Mouse (Mus musculus) CH12.LX (cell line): Measurements from ENCODE around the gene Nop2. TPM values are rescaled to one million over a fixed set of nuclear protein-coding genes. Genes with fewer than 3 reads are reported as not detected.

Source experiments
- DNase-seq: peaks from one replicate; pipeline ENCODE4 v3.0.0-alpha.2; 2013; ENCODE audit errors: extremely low read depth
- H3K27ac ChIP-seq: 2 replicates; pipeline ENCODE4 v1.5.1; 2012; ENCODE audit warnings: low read depth, mild to moderate bottlenecking, control low read depth, moderate library complexity; ENCODE audit not compliant: insufficient read depth
- H3K27me3 ChIP-seq: replicated peaks from 2 replicates; pipeline ENCODE3; 2012; ENCODE audit warnings: inconsistent platforms
- H3K36me3 ChIP-seq, 2 experiments: replicated peaks in 1 of 2; 2 replicates each; pipeline versions ENCODE3 to v1.6.1; 2012; ENCODE audit warnings: inconsistent platforms in 1 of 2, low read length in 1 of 2, mild to moderate bottlenecking in 1 of 2, mixed read lengths in 1 of 2, moderate library complexity in 1 of 2; ENCODE audit not compliant: control insufficient read depth in 1 of 2, insufficient read depth in 1 of 2
- H3K4me1 ChIP-seq, 2 experiments: 2 replicates each; pipeline ENCODE4 v1.6.1; 2012; ENCODE audit warnings: inconsistent platforms in 1 of 2, moderate library complexity in 1 of 2; ENCODE audit not compliant: insufficient read depth in 2 of 2, control insufficient read depth in 1 of 2
- H3K4me2 ChIP-seq: 2 replicates; pipeline ENCODE4 v1.6.1; 2012; ENCODE audit warnings: low read depth, mild to moderate bottlenecking, control low read depth; ENCODE audit not compliant: poor library complexity, insufficient read depth, severe bottlenecking
- H3K4me3 ChIP-seq, 3 experiments: fragments of 150-350 bp in 1 of 3; sonication (generic) in 1 of 3; replicated peaks in 1 of 3; 2 replicates each; pipeline versions ENCODE3 to v1.5.1; 2011 to 2012; ENCODE audit warnings: low read depth in 2 of 3, low read length in 2 of 3, mild to moderate bottlenecking in 2 of 3, moderate library complexity in 2 of 3, control low read depth in 1 of 3, improper control_type of control experiment in 1 of 3, inconsistent platforms in 1 of 3, mixed read lengths in 1 of 3; ENCODE audit not compliant: poor library complexity in 1 of 3
- H3K79me2 ChIP-seq: replicated peaks from 2 replicates; pipeline ENCODE4 v1.6.1; 2012; ENCODE audit warnings: mild to moderate bottlenecking, moderate library complexity; ENCODE audit not compliant: control insufficient read depth, poor library complexity, insufficient read depth, severe bottlenecking; ENCODE audit errors: extremely low read depth
- H3K9ac ChIP-seq: 2 replicates; pipeline ENCODE4 v1.6.1; 2012; ENCODE audit warnings: low read depth, mild to moderate bottlenecking, control low read depth, moderate library complexity; ENCODE audit not compliant: insufficient read depth
- H3K9me3 ChIP-seq: replicated peaks from 2 replicates; pipeline ENCODE3; 2012; ENCODE audit warnings: low read length, inconsistent platforms, mixed read lengths
- BHLHE40 ChIP-seq: IDR thresholded peaks from 2 replicates; pipeline ENCODE4 v1.6.1; 2011; ENCODE audit warnings: mild to moderate bottlenecking, low read depth, low read length, improper control_type of control experiment
- CHD1 ChIP-seq: IDR thresholded peaks from 2 replicates; pipeline ENCODE4 v1.6.1; 2012; ENCODE audit warnings: low read depth, low read length, improper control_type of control experiment, inconsistent platforms
- ETS1 ChIP-seq: conservative IDR thresholded peaks from 2 replicates; pipeline ENCODE4 v1.6.1; 2012; ENCODE audit warnings: low read depth, mild to moderate bottlenecking, inconsistent platforms, low read length, improper control_type of control experiment, moderate library complexity
- IRF4 ChIP-seq: IDR thresholded peaks from 2 replicates; pipeline ENCODE4 v1.6.1; 2014; ENCODE audit warnings: low read depth, mild to moderate bottlenecking, inconsistent platforms, low read length, improper control_type of control experiment
- JUN ChIP-seq: IDR thresholded peaks from 2 replicates; pipeline ENCODE4 v1.6.1; 2011; ENCODE audit warnings: low read depth, mild to moderate bottlenecking, low read length, improper control_type of control experiment, moderate library complexity; ENCODE audit not compliant: insufficient read depth
- MAFK ChIP-seq: IDR thresholded peaks from 2 replicates; pipeline ENCODE4 v1.6.1; 2011; ENCODE audit warnings: low read length, improper control_type of control experiment; ENCODE audit not compliant: insufficient replicate concordance
- MAX ChIP-seq: IDR thresholded peaks from 2 replicates; pipeline ENCODE4 v1.6.1; 2011; ENCODE audit warnings: low read length, improper control_type of control experiment
- MXI1 ChIP-seq: IDR thresholded peaks from 2 replicates; pipeline ENCODE4 v1.6.1; 2011; ENCODE audit warnings: mild to moderate bottlenecking, low read depth, low read length, improper control_type of control experiment
- MYC ChIP-seq: IDR thresholded peaks from 2 replicates; pipeline ENCODE4 v1.6.1; 2011; ENCODE audit warnings: low read depth, mild to moderate bottlenecking, improper control_type of control experiment, low read length
- RAD21 ChIP-seq: IDR thresholded peaks from 2 replicates; pipeline ENCODE4 v1.6.1; 2011; ENCODE audit warnings: low read depth, mild to moderate bottlenecking, low read length, improper control_type of control experiment, moderate library complexity
- RCOR1 ChIP-seq: conservative IDR thresholded peaks from 2 replicates; pipeline ENCODE4 v1.6.1; 2012; ENCODE audit warnings: low read depth, mild to moderate bottlenecking, inconsistent platforms, low read length, improper control_type of control experiment
- SIN3A ChIP-seq: IDR thresholded peaks from 2 replicates; pipeline ENCODE4 v1.6.1; 2012; ENCODE audit warnings: low read length, improper control_type of control experiment, inconsistent platforms
- ZC3H11A ChIP-seq: IDR thresholded peaks from 2 replicates; pipeline ENCODE4 v1.6.1; 2012; ENCODE audit warnings: low read depth, mild to moderate bottlenecking, inconsistent platforms, low read length, improper control_type of control experiment
- ZMIZ1 ChIP-seq: IDR thresholded peaks from 2 replicates; pipeline ENCODE4 v1.6.1; 2012; ENCODE audit warnings: low read depth, mild to moderate bottlenecking, inconsistent platforms, low read length, improper control_type of control experiment
- ZNF384 ChIP-seq: IDR thresholded peaks from 2 replicates; pipeline ENCODE4 v1.6.1; 2012; ENCODE audit warnings: low read depth, low read length, improper control_type of control experiment, inconsistent platforms
- dilution Hi-C: fragments of 300-500 bp; cut with MboI; formaldehyde crosslinking; loops from 2 replicates; pipeline ENCODE4 v1.14.3; 2020; ENCODE audit warnings: low sequenced_read_pairs; ENCODE audit not compliant: extremely low pct_unique_long_range_greater_than_20kb, extremely low pct_ligation_motif_present
- in situ Hi-C: fragments of 300-500 bp; cut with MboI; formaldehyde crosslinking; loops from 3 replicates; pipeline ENCODE4 v1.14.3; 2019; ENCODE audit warnings: low sequenced_read_pairs, low pct_ligation_motif_present, low pct_unique_long_range_greater_than_20kb, mixed read lengths
- polyA plus RNA-seq: library from polyadenylated mRNA; unstranded; fragments of >175 nt; gene quantifications from 2 replicates; pipeline ENCODE4 v1.2.1, GENCODE M21; 2012; ENCODE audit warnings: low read depth; ENCODE audit not compliant: insufficient read length
- total RNA-seq, 2 experiments: library from RNA; depleted of rRNA; stranded (reverse); fragments of 300-350 nt in 1 of 2; fragments of >200 nt in 1 of 2; gene quantifications; 2 replicates each; pipeline ENCODE4 v1.2.3; 2012 to 2014

The Nop2 gene
- total and polyA plus RNA-seq, 3 experiments = 128 to 175 (median 154) TPM

GRCm38 (mm10) chr6:125158944-125159492, 27.3 kb downstream of the Nop2 start:
- H3K4me1 ChIP-seq = peaks cover 3 to 18% of the 10 kb centered on the region in 2 experiments; a peak in 2 of 4 replicates
- H3K4me2 ChIP-seq = no peak overlapping the region
- H3K9ac ChIP-seq = no peak overlapping the region
- peaks cover 73 to 86% of the 10 kb centered on the region in 2 experiments for H3K36me3 ChIP-seq
- no peak for DNase-seq
- no peaks in the 10 kb centered on the region for H3K9me3 ChIP-seq
- dilution Hi-C loops = no loop called here
- in situ Hi-C loops = loop anchor here (5.0 kb wide), 1 partner anchor 113 kb away; no protein-coding TSS in a partner anchor
- H3K27me3 ChIP-seq = no peaks in the 10 kb centered on the region
- peaks cover 8% of the 10 kb centered on the region for H3K79me2 ChIP-seq
- TF ChIP-seq ZNF384 (no peak), MXI1 (no peak), ZC3H11A (no peak), ZMIZ1 (peak; percentile 52; the same call in 1 of the 2 replicates), ETS1 (no peak)
- TF ChIP-seq, all 38 proteins: peak for 1
- no peak overlapping the region for H3K27ac ChIP-seq
- no peak overlapping the region for H3K4me3 ChIP-seq

- no peaks in the 10 kb centered on the region for H3K9me3 ChIP-seq
- dilution Hi-C loops (no loop called here), in situ Hi-C loops (loop anchor here (5.0 kb wide), 1 partner anchor 112 kb away; no protein-coding TSS in a partner anchor)
- H3K4me2 ChIP-seq = no peak overlapping the region
- peaks cover 3 to 18% of the 10 kb centered on the region in 2 experiments; a peak in 2 of 4 replicates for H3K4me1 ChIP-seq
- DNase-seq = no peak
- H3K27me3 ChIP-seq = no peaks in the 10 kb centered on the region
- no peak overlapping the region for H3K27ac ChIP-seq
- TF ChIP-seq IRF4 (no peak), JUN (no peak), RCOR1 (no peak), SIN3A (no peak; the same call in 1 of the 2 replicates), MAX (no peak), BHLHE40 (no peak), MAFK (no peak), MYC (no peak), RAD21 (no peak), CHD1 (no peak)
- TF ChIP-seq, all 38 proteins: peak for 0
- Histone ChIP-seq H3K36me3 (peaks cover 72 to 88% of the 10 kb centered on the region in 2 experiments), H3K79me2 (peaks cover 17% of the 10 kb centered on the region), H3K9ac (no peak overlapping the region), H3K4me3 (no peak overlapping the region)
Measured at GRCm38 (mm10) chr6:125159773-125160557, 28.3 kb downstream of the Nop2 start.
